19 mouse cellular contexts compared by ENCODE assay signal in the genomic region with DNA sequence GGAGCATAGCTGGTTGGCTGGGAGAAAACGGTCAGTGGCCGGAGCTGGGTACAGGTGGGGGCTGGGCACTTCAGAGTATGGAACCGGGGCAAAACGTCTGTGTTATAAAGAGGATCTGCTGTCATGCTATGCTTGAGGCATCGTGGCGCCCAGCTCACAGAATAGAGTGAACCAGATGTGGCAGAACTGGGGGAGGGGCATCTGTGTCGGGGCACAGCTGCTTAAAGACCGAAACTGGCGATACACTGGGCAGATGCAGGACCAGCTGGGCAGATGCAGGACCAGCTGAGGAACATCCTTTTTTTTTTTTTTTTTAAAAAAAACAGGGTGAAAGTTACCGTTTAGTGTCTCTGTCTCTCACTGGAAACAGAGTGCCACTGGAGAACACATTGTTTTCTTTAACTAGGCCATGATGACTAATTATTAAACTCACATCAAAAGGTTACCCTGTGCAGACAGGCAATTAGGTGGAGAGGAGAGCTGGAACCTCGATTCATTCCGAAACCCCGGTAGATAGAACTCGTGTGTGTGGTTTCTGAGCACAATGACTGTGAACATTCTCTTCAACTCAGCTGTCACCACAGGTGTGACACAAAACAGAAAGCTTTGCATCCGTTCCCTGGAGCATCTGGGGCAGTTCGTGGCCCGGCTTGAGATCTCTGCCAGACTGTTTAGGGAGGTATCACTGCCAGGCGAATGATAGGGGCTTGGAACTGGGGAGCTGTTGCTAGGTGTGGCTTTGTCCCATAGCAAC. TPM values are rescaled to one million over a fixed set of nuclear protein-coding genes. Genes with fewer than 3 reads are reported as not detected.
A peak's percentile ranks its signal among the peaks of the same experiment; 100 is the strongest.
DNase-seq lines count a peak whose midpoint lies in the region; ATAC-seq and TF ChIP-seq lines count a peak whose summit lies in the region.
"Had no signal": no experiment of that assay in that cellular context is flagged by ENCODE, and none has a peak within 500 bp of the region (broad histone marks: within the 10 kb centered on the region; RNA-seq: fewer than 3 reads in every experiment).

No protein-coding gene starts in this region.

- peak overlapping the region; percentile 61; the same call in 1 of the 2 replicates for H3K27ac ChIP-seq in midbrain, embryonic 10.5 days (replicated peaks)
- H3K27ac ChIP-seq in midbrain, embryonic 14.5 days (replicated peaks; ENCODE audit: low read depth, low read length), result no peak overlapping the region
- H3K27ac ChIP-seq in gastrocnemius, adult 2 months, result no peak overlapping the region
- H3K27ac ChIP-seq: forebrain, embryonic 13.5 days; neural tube, embryonic 13.5 days had no signal

- no peak for ATAC-seq in midbrain, embryonic 14.5 days (ENCODE audit: low FRiP score, low TSS enrichment)

- H3K4me2 ChIP-seq in midbrain, embryonic 14.5 days (ENCODE audit: low read length), result no peak overlapping the region
- H3K4me2 ChIP-seq: forebrain, embryonic 13.5 days; heart, embryonic 11.5 days; neural tube, embryonic 13.5 days had no signal

- intact Hi-C loops in gastrocnemius, adult 2 months (cut with DNase I), result loop anchor here (1.0 kb wide), 1 partner anchor 298 kb away; no protein-coding TSS in a partner anchor

- H3K4me1 ChIP-seq in midbrain, embryonic 10.5 days, result peaks cover 54% of the 10 kb centered on the region
- peaks cover 7% of the 10 kb centered on the region; the same call in 1 of the 2 replicates for H3K4me1 ChIP-seq in midbrain, embryonic 14.5 days (ENCODE audit: control insufficient read depth, insufficient read depth, low read length)

- H3K9ac ChIP-seq in midbrain, embryonic 14.5 days (replicated peaks; ENCODE audit: low read length), result no peak overlapping the region
- H3K9ac ChIP-seq: forebrain, embryonic 13.5 days; neural tube, embryonic 13.5 days had no signal

- WGBS in midbrain, embryonic 10.5 days, result 76% methylated on average over 18 of the region's 18 CpGs
- 60% methylated on average over 18 of the region's 18 CpGs for WGBS in midbrain, embryonic 14.5 days

- H3K9me3 ChIP-seq in midbrain, embryonic 10.5 days (replicated peaks), result no peaks in the 10 kb centered on the region
- H3K9me3 ChIP-seq in midbrain, embryonic 14.5 days (ENCODE audit: control insufficient read depth, low read length), result no peaks in the 10 kb centered on the region
- H3K9me3 ChIP-seq: forebrain, embryonic 13.5 days; neural tube, embryonic 13.5 days had no signal

- H3K27me3 ChIP-seq in midbrain, embryonic 10.5 days (ENCODE audit: low read depth, poor library complexity, severe bottlenecking), result peaks cover 45% of the 10 kb centered on the region
- H3K27me3 ChIP-seq in midbrain, embryonic 14.5 days (ENCODE audit: control insufficient read depth, insufficient read depth, low read length), result peaks cover 3% of the 10 kb centered on the region; the same call in 1 of the 2 replicates

- no peak for DNase-seq in midbrain, embryonic 10.5 days (ENCODE audit: low spot score)
- DNase-seq in midbrain, embryonic 14.5 days, result no peak
- peak; percentile 8 for DNase-seq in brain, adult 2 months (ENCODE audit: low read depth, low spot score)
- peak; percentile 50 for DNase-seq in naive thymus-derived CD4-positive, alpha-beta T cell, adult 2 months (ENCODE audit: low read depth)
- peak; percentile 56 to 76 for DNase-seq in thymus, postnatal 36 days
- DNase-seq in adrenal gland, adult 8-10 months, result no peak
- DNase-seq in liver, result no peak
- no peak for DNase-seq in gastrocnemius, adult 2 months
- DNase-seq: cerebellum, adult 9-10 months; gastrocnemius, postnatal 10 days; kidney, adult 18-20 months; lung, adult 2 months; right cerebral cortex, adult 18-20 months had no signal

- no peaks in the 10 kb centered on the region for H3K36me3 ChIP-seq in midbrain, embryonic 10.5 days
- no peaks in the 10 kb centered on the region for H3K36me3 ChIP-seq in midbrain, embryonic 14.5 days (ENCODE audit: control insufficient read depth, insufficient read depth, low read length)
- H3K36me3 ChIP-seq: neural tube, embryonic 13.5 days had no signal

- no peak overlapping the region for H3K4me3 ChIP-seq in midbrain, embryonic 10.5 days
- no peak overlapping the region for H3K4me3 ChIP-seq in midbrain, embryonic 14.5 days (replicated peaks; ENCODE audit: low read depth, low read length)
- H3K4me3 ChIP-seq in gastrocnemius, adult 2 months, result no peak overlapping the region
- H3K4me3 ChIP-seq: forebrain, embryonic 13.5 days; neural tube, embryonic 13.5 days had no signal

- TF ChIP-seq CTCF in gastrocnemius, adult 2 months (IDR thresholded peaks at IDR 0.05), result no peak

RNA-seq across cellular contexts. Expression of a gene that starts 15.4 kb away (rescaled TPM):
- polyA plus RNA-seq in midbrain, embryonic 10.5 days (2016; fragmentation: Nextera tagmentation; extraction: Ambion mirVana), result not detected in 2 replicates
- not detected in 2 replicates for polyA plus RNA-seq in midbrain, embryonic 14.5 days (2014; fragmentation: Nextera tagmentation; extraction: Ambion mirVana)
- total RNA-seq in adrenal gland, adult 8-10 months (2022), result not detected
- not detected for total RNA-seq in gastrocnemius, adult 2 months (2021)
- total RNA-seq: gastrocnemius, postnatal 10 days; hematopoietic stem cell, adult 5-6 weeks; layer of hippocampus, adult 8-10 months; left cerebral cortex, postnatal 4 days had no signal
- polyA plus RNA-seq: forebrain, embryonic 13.5 days; heart, embryonic 11.5 days; lung, adult 2 months; neural tube, embryonic 13.5 days had no signal

RNA-seq across cellular contexts. Expression of a gene that starts 48.6 kb away (rescaled TPM):
- 48.9 and 57.5 TPM in 2 replicates for polyA plus RNA-seq in midbrain, embryonic 10.5 days (2016; fragmentation: Nextera tagmentation; extraction: Ambion mirVana)
- polyA plus RNA-seq in midbrain, embryonic 14.5 days (2014; fragmentation: Nextera tagmentation; extraction: Ambion mirVana), result 2.4 and 4.2 TPM in 2 replicates
- 1 to 10 TPM; 1.3 to 5.0 (median 3.2) TPM for total RNA-seq in adrenal gland, adult 8-10 months (2022)
- total RNA-seq in gastrocnemius, adult 2 months (2021), result not detected

Comparison
In these comparisons a context has a peak if more than half of its experiments do, and no peak if none do; other contexts are left out.
1. DNase-seq: peak in brain, adult 2 months (single experiment), naive thymus-derived CD4-positive, alpha-beta T cell, adult 2 months (single experiment) and thymus, postnatal 36 days (2 of 2); none in midbrain, embryonic 10.5 days (single experiment), midbrain, embryonic 14.5 days (single experiment), adrenal gland, adult 8-10 months (single experiment), liver (single experiment) and gastrocnemius, adult 2 months (single experiment).